Mouse (Mus musculus) limb, embryonic 11.5 days (tissue): ENCODE measurements around the gene Bgn. TPM values are rescaled to one million over a fixed set of nuclear protein-coding genes. Genes with fewer than 3 reads are reported as not detected.
A peak's percentile ranks its signal among the peaks of the same experiment; 100 is the strongest.

Source experiments
- ATAC-seq: fragments of 200-750 bp; cut with Nextera tagmentation; 2 replicates; pipeline ENCODE4 v1.8.0; 2017; ENCODE audit warnings: low read depth; ENCODE audit not compliant: insufficient number of reproducible peaks, low FRiP score, low TSS enrichment
- DNase-seq: peaks from one replicate; pipeline ENCODE4 v3.0.0-alpha.2; 2015; ENCODE audit warnings: low spot score
- H3K27ac ChIP-seq: fragments of 300-500 bp; sonication (generic); replicated peaks from 2 replicates; pipeline ENCODE4 v1.5.1; 2014; ENCODE audit warnings: low read depth, mild to moderate bottlenecking, low read length
- H3K27me3 ChIP-seq: fragments of 300-500 bp; sonication (generic); 2 replicates; pipeline ENCODE4 v1.6.1; 2014; ENCODE audit warnings: mild to moderate bottlenecking, low read length, mixed read lengths; ENCODE audit not compliant: control insufficient read depth, insufficient read depth
- H3K36me3 ChIP-seq: fragments of 300-500 bp; sonication (generic); 2 replicates; pipeline ENCODE4 v1.6.1; 2014; ENCODE audit warnings: mild to moderate bottlenecking, low read length, moderate library complexity, mixed read lengths; ENCODE audit not compliant: control insufficient read depth, insufficient read depth
- H3K4me1 ChIP-seq: fragments of 300-500 bp; sonication (generic); 2 replicates; pipeline ENCODE4 v1.6.1; 2014; ENCODE audit warnings: low read length, mixed read lengths; ENCODE audit not compliant: control insufficient read depth, insufficient read depth
- H3K4me2 ChIP-seq: fragments of 300-500 bp; sonication (generic); 2 replicates; pipeline ENCODE4 v1.6.1; 2014; ENCODE audit warnings: low read depth, mild to moderate bottlenecking, moderate library complexity; ENCODE audit not compliant: severe bottlenecking
- H3K4me3 ChIP-seq: fragments of 300-500 bp; sonication (generic); 2 replicates; pipeline ENCODE4 v1.5.1; 2014; ENCODE audit warnings: low read depth, low read length
- H3K9ac ChIP-seq: fragments of 300-500 bp; sonication (generic); 2 replicates; pipeline ENCODE4 v1.6.1; 2014; ENCODE audit warnings: mild to moderate bottlenecking, low read length
- H3K9me3 ChIP-seq: fragments of 300-500 bp; sonication (generic); 2 replicates; pipeline ENCODE4 v1.6.1; 2016; ENCODE audit warnings: low read length; ENCODE audit not compliant: control insufficient read depth
- WGBS: fragments of 180-500 bp; shearing (Covaris S2); extraction: QIAGEN DNeasy Blood & Tissue Kit; methylation state at CpG from one replicate; pipeline ENCODE4 v1.1.7; 2014; 5-methylcytosine and 5-hydroxymethylcytosine counted together
- polyA plus RNA-seq: library from polyadenylated mRNA; unstranded; fragments of >200 nt; fragmentation: Nextera tagmentation; extraction: Ambion mirVana; gene quantifications from 2 replicates; pipeline ENCODE4 v1.2.1, GENCODE M21; 2014

The Bgn gene
- 22.0 and 23.1 TPM in 2 replicates for polyA plus RNA-seq

DNA sequence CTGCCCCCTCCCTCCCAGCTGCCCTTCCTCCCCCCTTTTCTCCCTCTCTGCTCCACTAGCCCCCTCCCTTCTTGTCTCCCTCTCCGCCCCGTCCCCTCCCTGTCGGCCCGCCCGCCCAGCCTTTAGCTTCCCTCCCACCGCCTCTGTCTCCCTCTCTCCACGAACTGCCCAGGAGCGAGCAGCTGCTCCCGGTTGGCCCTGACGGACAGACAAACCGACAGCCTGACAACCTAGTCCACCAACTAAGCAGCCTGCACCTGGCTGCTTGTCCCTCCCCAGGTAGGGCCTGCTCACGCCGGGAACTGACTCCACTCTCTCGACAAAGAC is at the start of gene Bgn:
Gene Bgn, plus strand, starts transcription at position 119 of the 327 bp plus-strand sequence.
- Histone ChIP-seq H3K4me2 (peak within 1 kb of the TSS; percentile 47), H3K27me3 (peaks cover 3% of the 10 kb centered on the region; the same call in 1 of the 2 replicates), H3K9ac (no peak within 1 kb of the TSS; the same call in 1 of the 2 replicates), H3K4me3 (peak within 1 kb of the TSS; percentile 15), H3K36me3 (no peaks in the 10 kb centered on the region), H3K9me3 (no peaks in the 10 kb centered on the region), H3K4me1 (peaks cover 6% of the 10 kb centered on the region; the same call in 1 of the 2 replicates), H3K27ac (no peak within 1 kb of the TSS)
- ATAC-seq (no peak), DNase-seq (peak; percentile 33)
- WGBS, result 42% methylated on average over 12 of the region's 14 CpGs

DNA sequence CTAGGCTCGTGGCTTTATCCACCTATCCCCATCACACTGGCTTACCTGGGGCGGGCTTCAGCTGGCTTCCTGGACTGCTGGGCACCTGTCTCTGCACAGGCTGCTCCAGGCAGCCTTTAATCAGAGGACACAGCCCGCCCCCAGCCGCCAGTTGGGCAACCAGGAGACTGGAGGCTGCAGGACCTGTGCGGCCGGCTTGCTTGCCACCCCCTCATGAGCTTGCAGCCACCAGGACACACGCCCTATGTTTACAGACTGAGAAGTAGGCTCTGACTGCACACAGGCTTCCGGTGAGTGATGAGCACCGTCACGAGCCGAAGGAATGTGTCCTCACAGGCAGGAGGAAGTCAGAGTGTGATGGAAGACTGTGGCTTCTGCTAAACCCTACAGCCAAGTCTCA is 48.1 kb upstream of the Bgn start, which contains the start of gene Trex2:
Gene Trex2, minus strand, starts transcription at position 93 of the 400 bp plus-strand sequence.
- Histone ChIP-seq H3K9me3 (no peaks in the 10 kb centered on the region), H3K27ac (no peak within 1 kb of the TSS), H3K9ac (no peak within 1 kb of the TSS), H3K4me3 (no peak within 1 kb of the TSS), H3K4me1 (no peaks in the 10 kb centered on the region), H3K4me2 (no peak within 1 kb of the TSS), H3K27me3 (no peaks in the 10 kb centered on the region), H3K36me3 (no peaks in the 10 kb centered on the region)
- DNase-seq (no peak), ATAC-seq (no peak)
- 74% methylated on average over 11 of the region's 11 CpGs for WGBS

DNA sequence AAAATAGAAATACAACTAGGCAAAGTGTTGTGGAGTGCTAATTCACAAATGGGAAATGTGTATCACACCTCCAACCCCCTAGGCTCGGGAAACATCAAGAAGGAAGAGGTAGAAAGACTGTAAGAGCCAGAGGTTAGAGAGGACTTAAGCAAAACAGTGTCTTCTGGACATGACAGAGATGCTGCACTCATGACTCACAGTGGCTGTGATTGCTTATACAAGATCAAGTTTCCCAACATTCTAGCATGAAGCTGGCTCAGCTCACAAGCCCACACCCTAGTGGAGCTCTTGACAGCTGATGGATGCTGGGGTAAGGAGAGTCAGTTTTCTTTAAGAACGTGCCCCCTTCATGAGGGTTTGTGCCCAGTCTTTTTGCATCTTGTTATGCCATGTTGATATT is 42.0 kb upstream of the Bgn start:
- no peak overlapping the region for H3K27ac ChIP-seq
- no peaks in the 10 kb centered on the region for H3K36me3 ChIP-seq
- H3K4me3 ChIP-seq, result no peak overlapping the region
- no peaks in the 10 kb centered on the region for H3K27me3 ChIP-seq
- WGBS, result 82% methylated on average over 2 of the region's 2 CpGs
- no peak overlapping the region for H3K9ac ChIP-seq
- no peaks in the 10 kb centered on the region for H3K9me3 ChIP-seq
- DNase-seq (no peak), ATAC-seq (no peak)
- H3K4me1 ChIP-seq, result no peaks in the 10 kb centered on the region
- no peak overlapping the region for H3K4me2 ChIP-seq

DNA sequence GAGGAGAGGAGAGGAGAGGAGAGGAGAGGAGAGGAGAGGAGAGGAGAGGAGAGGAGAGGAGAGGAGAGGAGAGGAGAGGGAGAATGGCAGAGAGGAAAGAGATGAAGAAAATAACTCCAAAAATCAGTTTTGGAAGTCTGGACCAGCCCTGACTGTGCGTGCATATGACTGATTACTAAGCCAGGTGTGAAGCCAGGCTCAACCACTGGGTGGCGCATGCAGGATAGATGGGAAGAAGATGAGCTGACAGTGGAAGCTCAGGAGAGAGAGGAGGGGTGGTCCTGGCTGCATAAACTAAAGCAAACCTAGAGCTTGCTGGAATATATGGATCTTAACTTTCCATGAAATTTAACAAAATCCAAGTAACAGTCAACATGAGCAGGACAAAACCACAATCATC is 31.5 kb upstream of the Bgn start:
- ATAC-seq, result no peak
- no peak overlapping the region for H3K4me2 ChIP-seq
- WGBS, result 23% methylated on average over 2 of the region's 2 CpGs

DNA sequence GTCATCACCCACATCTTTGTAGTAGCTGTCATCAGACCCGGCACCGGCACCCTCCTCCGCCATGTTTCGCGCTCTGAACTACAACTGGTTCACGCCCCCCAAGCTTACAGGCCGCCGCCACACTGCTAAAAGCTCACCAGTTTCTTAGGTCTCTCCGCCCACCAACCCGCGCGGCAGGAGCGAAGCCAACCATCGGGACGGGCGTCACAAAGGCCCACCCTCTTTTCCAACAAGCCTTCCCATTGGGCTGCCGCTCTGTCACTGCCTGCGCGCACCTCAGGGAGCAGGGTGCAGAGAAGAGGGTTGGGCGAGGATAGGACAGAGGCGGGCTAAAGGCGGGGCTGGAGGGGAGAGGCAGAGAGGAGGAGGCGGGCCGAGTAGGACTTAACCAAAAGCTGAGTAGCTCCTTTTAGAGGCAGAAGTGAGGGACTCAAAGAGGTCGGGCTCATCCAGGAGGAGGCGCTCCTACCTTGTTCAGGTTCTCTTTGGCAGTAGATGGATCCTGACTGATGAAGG is 24.5 kb upstream of the Bgn start, which contains the start of gene Haus7:
Gene Haus7, minus strand, starts transcription at position 168 of the 516 bp plus-strand sequence.
- no peak within 1 kb of the TSS for H3K27ac ChIP-seq
- no peaks in the 10 kb centered on the region for H3K36me3 ChIP-seq
- peak; percentile 100 for ATAC-seq

More for the DNA sequence above, 31.5 kb upstream of the Bgn start:
- no peak for DNase-seq
- H3K9me3 ChIP-seq, result no peaks in the 10 kb centered on the region
- peaks cover 2% of the 10 kb centered on the region; the same call in 1 of the 2 replicates for H3K27me3 ChIP-seq
- no peaks in the 10 kb centered on the region for H3K4me1 ChIP-seq
- no peak overlapping the region for H3K9ac ChIP-seq
- H3K4me3 ChIP-seq, result no peak overlapping the region
- no peak overlapping the region for H3K27ac ChIP-seq
- H3K36me3 ChIP-seq, result no peaks in the 10 kb centered on the region

DNA sequence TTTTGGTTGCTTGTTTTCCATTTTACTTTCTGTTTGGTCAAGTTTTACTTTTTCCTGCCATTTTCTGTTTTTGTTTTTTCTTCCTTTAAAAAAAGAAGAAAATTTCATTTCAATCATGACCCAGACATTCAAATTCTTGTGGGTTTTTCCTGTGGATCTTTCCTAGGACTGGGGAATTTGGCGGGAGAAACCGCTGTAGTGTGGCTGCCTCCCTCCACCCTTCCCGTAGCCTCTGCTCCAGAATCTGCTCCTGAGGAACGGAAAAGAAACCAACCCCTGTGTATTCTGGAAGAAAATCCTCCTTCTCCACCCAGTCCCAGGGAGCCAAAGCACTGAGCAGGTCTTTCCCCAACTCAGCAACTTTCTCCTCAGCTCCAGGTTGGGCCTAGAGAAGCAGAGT is 22.6 kb upstream of the Bgn start:
- 79% methylated on average over 4 of the region's 4 CpGs for WGBS
- no peaks in the 10 kb centered on the region for H3K9me3 ChIP-seq
- no peaks in the 10 kb centered on the region for H3K27me3 ChIP-seq
- no peak overlapping the region for H3K9ac ChIP-seq
- H3K36me3 ChIP-seq, result no peaks in the 10 kb centered on the region
- no peak overlapping the region for H3K4me3 ChIP-seq
- no peak overlapping the region for H3K4me2 ChIP-seq
- H3K4me1 ChIP-seq, result no peaks in the 10 kb centered on the region
- ATAC-seq, result no peak
- H3K27ac ChIP-seq, result no peak overlapping the region
- DNase-seq, result no peak

More for the DNA sequence above, 24.5 kb upstream of the Bgn start, which contains the start of gene Haus7:
- H3K9me3 ChIP-seq, result no peaks in the 10 kb centered on the region
- peak within 1 kb of the TSS; percentile 51 for H3K4me3 ChIP-seq
- no peaks in the 10 kb centered on the region for H3K4me1 ChIP-seq
- H3K4me2 ChIP-seq, result peak within 1 kb of the TSS; percentile 54
- 15% methylated on average over 26 of the region's 26 CpGs for WGBS
- peak within 1 kb of the TSS; percentile 43; the same call in 1 of the 2 replicates for H3K9ac ChIP-seq
- H3K27me3 ChIP-seq, result no peaks in the 10 kb centered on the region
- DNase-seq, result peak; percentile 88

DNA sequence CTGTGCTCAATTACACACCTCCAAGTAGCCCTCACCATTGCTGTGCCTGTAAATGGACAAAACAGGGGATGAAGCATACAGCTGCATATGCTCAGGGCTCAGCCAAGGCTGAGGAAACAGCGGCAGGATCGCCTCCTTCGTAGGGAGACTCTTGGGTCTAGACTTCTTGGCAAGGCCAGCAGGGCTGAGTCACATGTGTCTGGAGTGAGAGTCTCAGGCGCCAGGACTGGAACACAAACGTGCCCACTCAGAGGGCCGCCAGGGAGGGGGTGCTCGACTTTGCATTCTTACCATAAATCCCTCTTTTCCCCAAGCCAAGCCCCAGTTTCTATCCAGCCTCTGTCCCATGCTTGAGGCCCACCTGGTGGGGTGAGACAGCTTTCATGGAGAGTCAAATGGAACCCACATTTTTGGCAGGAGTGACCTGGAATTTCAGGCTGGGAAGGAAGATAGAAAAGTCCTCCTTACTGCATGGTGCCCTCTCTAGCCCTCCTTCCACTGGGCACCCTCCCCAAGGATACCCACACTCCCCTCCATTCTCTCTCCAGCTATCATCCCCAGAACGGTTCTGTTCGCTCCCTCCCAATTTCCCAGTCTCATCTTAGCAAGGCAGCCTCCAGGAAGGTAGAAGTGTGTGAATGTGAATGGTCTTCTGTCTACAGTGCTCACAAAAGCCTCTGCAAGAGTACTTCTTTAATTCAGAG is 17.8 kb upstream of the Bgn start:
- Histone ChIP-seq H3K36me3 (no peaks in the 10 kb centered on the region), H3K27me3 (no peaks in the 10 kb centered on the region; the same call in 1 of the 2 replicates), H3K4me3 (no peak overlapping the region), H3K4me1 (peaks cover 7% of the 10 kb centered on the region; the same call in 1 of the 2 replicates), H3K27ac (no peak overlapping the region), H3K9me3 (no peaks in the 10 kb centered on the region), H3K9ac (no peak overlapping the region), H3K4me2 (no peak overlapping the region)
- ATAC-seq (no peak), DNase-seq (no peak)
- WGBS, result 69% methylated on average over 9 of the region's 9 CpGs

DNA sequence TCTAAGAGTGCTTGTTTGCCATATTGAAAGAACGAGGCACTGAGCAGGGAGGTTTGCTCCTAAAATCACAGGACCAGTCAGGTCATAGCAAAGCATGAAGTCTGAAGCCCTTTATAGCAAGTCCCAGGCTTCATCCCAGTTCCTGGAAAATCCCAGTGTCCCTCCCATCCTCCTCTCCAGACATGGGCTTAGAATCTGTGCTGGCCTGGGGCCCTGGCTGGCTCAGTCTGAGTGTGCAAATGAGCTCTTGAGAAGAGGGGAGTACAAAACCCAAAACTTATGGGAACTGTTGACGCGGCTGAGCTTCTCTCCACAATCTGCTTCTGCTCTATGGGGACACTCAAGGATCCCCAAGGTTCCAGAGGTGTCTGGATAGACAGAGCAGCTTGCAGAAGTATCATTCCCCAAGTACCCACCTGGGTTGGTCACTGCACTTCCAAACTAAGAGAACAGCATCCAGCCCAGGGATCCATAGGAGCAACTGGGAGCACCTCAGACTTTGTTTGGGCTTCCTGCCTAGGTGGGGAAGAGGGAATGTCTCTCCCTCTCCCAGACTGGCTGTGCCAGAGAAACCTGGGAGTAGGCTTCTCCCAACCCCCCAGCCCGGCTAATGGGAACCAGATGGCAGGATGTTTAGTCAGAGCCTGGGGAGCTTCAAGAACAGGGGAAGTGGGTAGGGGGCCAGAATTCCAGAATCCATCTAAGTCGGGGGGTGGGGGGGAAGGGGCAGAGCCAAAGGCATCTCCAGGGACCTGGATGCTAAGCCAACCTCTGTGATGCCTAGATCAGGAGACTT is 15.8 kb upstream of the Bgn start:
- H3K4me3 ChIP-seq, result no peak overlapping the region
- ATAC-seq, result peak; percentile 89
- peaks cover 7% of the 10 kb centered on the region; the same call in 1 of the 2 replicates for H3K4me1 ChIP-seq
- no peaks in the 10 kb centered on the region for H3K9me3 ChIP-seq
- H3K36me3 ChIP-seq, result no peaks in the 10 kb centered on the region
- H3K4me2 ChIP-seq, result no peak overlapping the region
- WGBS, result 45% methylated on average over 5 of the region's 5 CpGs
- peak overlapping the region; percentile 79 for H3K27ac ChIP-seq
- DNase-seq, result peak; percentile 80
- H3K27me3 ChIP-seq, result no peaks in the 10 kb centered on the region; the same call in 1 of the 2 replicates
- no peak overlapping the region for H3K9ac ChIP-seq
